Mouse (Mus musculus) MEL (cell line): Measurements from ENCODE around the gene Ccdc33.

Experiments
- MAFK ChIP-seq: IDR thresholded peaks from 2 replicates; pipeline ENCODE4 v1.6.1; 2011; ENCODE audit warnings: low read depth, mild to moderate bottlenecking, low read length, improper control_type of control experiment, borderline replicate concordance
- POLR2A ChIP-seq, 2 experiments: IDR thresholded peaks; 2 replicates each; pipeline ENCODE4 v1.6.1; 2011 to 2012; ENCODE audit warnings: low read length in 2 of 2, mild to moderate bottlenecking in 2 of 2, control low read depth in 1 of 2, improper control_type of control experiment in 1 of 2, low read depth in 1 of 2, moderate library complexity in 1 of 2; ENCODE audit not compliant: control insufficient read depth in 1 of 2, insufficient read depth in 1 of 2, poor library complexity in 1 of 2
- ZKSCAN1 ChIP-seq: IDR thresholded peaks from 2 replicates; pipeline ENCODE4 v1.6.1; 2012; ENCODE audit warnings: low read depth, mild to moderate bottlenecking, inconsistent platforms, low read length, improper control_type of control experiment, moderate library complexity

DNA sequence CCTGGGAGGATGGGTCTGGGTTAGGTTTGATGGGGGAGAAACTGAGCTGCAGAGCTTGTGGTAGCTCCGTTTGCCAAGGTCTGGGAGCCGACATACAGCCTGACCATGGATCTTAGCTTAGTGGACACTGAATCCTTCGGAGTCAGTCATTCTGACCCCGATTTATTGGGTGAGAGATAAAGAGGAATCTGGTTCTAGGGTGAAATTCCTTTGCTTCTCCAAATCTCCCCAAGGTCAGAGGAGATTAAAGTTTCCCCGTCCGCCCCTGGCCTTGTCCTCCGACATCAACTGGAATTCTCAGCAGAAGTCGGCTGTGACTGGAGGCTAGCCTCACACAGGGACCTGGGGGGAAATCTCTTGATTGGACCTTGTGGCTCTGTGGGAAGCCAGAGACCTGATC lies 107.1 kb downstream of the Ccdc33 start:
- TF ChIP-seq MAFK (no peak), POLR2A (IDR thresholded peaks at IDR 0.05; ENCODE audit: control insufficient read depth in 1 of 2, insufficient read depth in 1 of 2, low read depth in 1 of 2, low read length in 2 of 2, poor library complexity in 1 of 2) (no peak), ZKSCAN1 (no peak)
